Mouse (Mus musculus): ENCODE results near the gene Olfr735.
A peak's percentile ranks its signal among the peaks of the same experiment; 100 is the strongest.

Gene Olfr735

GRCm38 (mm10) chr14:50348796-50349195 lies at the start of gene Olfr735:
TSS of gene Olfr735 (minus strand) at chr14:50348872.
- DNase-seq (ENCODE audit: low spot score), result no peak

- DNase-seq (ENCODE audit: low spot score), result no peak
Measured at GRCm38 (mm10) chr14:50380863-50381262, 32.2 kb upstream of the Olfr735 start, which contains the start of gene Olfr736. TSS of gene Olfr736 (plus strand) at chr14:50381163.

GRCm38 (mm10) chr14:50363561-50363960 lies 14.9 kb upstream of the Olfr735 start:
- no peak for DNase-seq (ENCODE audit: low spot score)

- DNase-seq (ENCODE audit: low spot score), result no peak
Measured at GRCm38 (mm10) chr14:50360480-50360879, 11.8 kb upstream of the Olfr735 start.

GRCm38 (mm10) chr14:50357593-50357992 lies 8.9 kb upstream of the Olfr735 start, which contains the start of gene Tlr11:
TSS of gene Tlr11 (plus strand) at chr14:50357914.
- DNase-seq (ENCODE audit: low spot score), result no peak

GRCm38 (mm10) chr14:50356725-50357124 lies 8.1 kb upstream of the Olfr735 start:
- DNase-seq (ENCODE audit: low spot score), result no peak

GRCm38 (mm10) chr14:50352438-50352837 lies 3.8 kb upstream of the Olfr735 start:
- peak; percentile 6 for DNase-seq (ENCODE audit: low spot score)

GRCm38 (mm10) chr14:50326661-50327060 lies 22.0 kb downstream of the Olfr735 start, which contains the start of gene Olfr734:
TSS of gene Olfr734 (minus strand) at chr14:50326761.
- DNase-seq (ENCODE audit: low spot score), result no peak

- DNase-seq (ENCODE audit: low spot score), result no peak
Measured at GRCm38 (mm10) chr14:50301422-50301821, 47.2 kb downstream of the Olfr735 start, which contains the start of gene Olfr733. TSS of gene Olfr733 (minus strand) at chr14:50301522.

All from urinary bladder, postnatal 14 days (tissue).